Mouse (Mus musculus) heart, embryonic 16.5 days (tissue): ENCODE results near the gene Pafah1b2. TPM values are rescaled to one million over a fixed set of nuclear protein-coding genes. Genes with fewer than 3 reads are reported as not detected.

Experiments used
- ATAC-seq: fragments of 200-750 bp; cut with Nextera tagmentation; replicated peaks from 2 replicates; pipeline ENCODE4 v1.8.0; 2017; ENCODE audit warnings: moderate number of reproducible peaks; ENCODE audit not compliant: insufficient read depth, low FRiP score; ENCODE audit errors: extremely low read depth
- H3K27ac ChIP-seq: fragments of 300-500 bp; sonication (generic); 2 replicates; pipeline ENCODE4 v1.5.1; 2014; ENCODE audit warnings: mild to moderate bottlenecking, low read length, control low read depth, moderate library complexity
- H3K27me3 ChIP-seq: fragments of 300-500 bp; sonication (generic); 2 replicates; pipeline ENCODE4 v1.6.1; 2014; ENCODE audit warnings: low read length, mixed read lengths; ENCODE audit not compliant: control insufficient read depth, insufficient read depth
- H3K36me3 ChIP-seq: fragments of 300-500 bp; sonication (generic); 2 replicates; pipeline ENCODE4 v1.6.1; 2014; ENCODE audit not compliant: control insufficient read depth, insufficient read depth
- H3K4me1 ChIP-seq: fragments of 300-500 bp; sonication (generic); 2 replicates; pipeline ENCODE4 v1.6.1; 2014; ENCODE audit warnings: low read length, mixed read lengths; ENCODE audit not compliant: control insufficient read depth, insufficient read depth
- H3K4me2 ChIP-seq: fragments of 300-500 bp; sonication (generic); 2 replicates; pipeline ENCODE4 v1.6.1; 2014; ENCODE audit warnings: low read depth, mild to moderate bottlenecking, control low read depth, low read length
- H3K4me3 ChIP-seq: fragments of 300-500 bp; sonication (generic); 2 replicates; pipeline ENCODE4 v1.5.1; 2014; ENCODE audit warnings: mild to moderate bottlenecking, control low read depth, low read length
- H3K9ac ChIP-seq: fragments of 300-500 bp; sonication (generic); 2 replicates; pipeline ENCODE4 v1.6.1; 2014; ENCODE audit warnings: low read length, control low read depth
- H3K9me3 ChIP-seq: fragments of 300-500 bp; sonication (generic); replicated peaks from 2 replicates; pipeline ENCODE4 v1.6.1; 2016; ENCODE audit warnings: low read length; ENCODE audit not compliant: control insufficient read depth
- WGBS: fragments of 180-500 bp; shearing (Covaris S2); extraction: QIAGEN DNeasy Blood & Tissue Kit; methylation state at CpG from one replicate; pipeline ENCODE4 v1.1.7; 2014; 5-methylcytosine and 5-hydroxymethylcytosine counted together
- polyA plus RNA-seq: library from polyadenylated mRNA; unstranded; fragments of >200 nt; fragmentation: Nextera tagmentation; extraction: Ambion mirVana; gene quantifications from 2 replicates; pipeline ENCODE4 v1.2.1, GENCODE M21; 2015

Gene Pafah1b2
- polyA plus RNA-seq, 1 experiment from 2014 or later = 131 TPM

- WGBS = 52% methylated on average over 6 of the region's 6 CpGs
- no peak overlapping the region for H3K9ac ChIP-seq
Observed at GRCm38 (mm10) chr9:46030968-46031367, 18.5 kb upstream of the Pafah1b2 start.

GRCm38 (mm10) chr9:46030184-46030583 lies 17.7 kb upstream of the Pafah1b2 start:
- Histone ChIP-seq H3K4me3 (no peak overlapping the region), H3K4me1 (peaks cover 33% of the 10 kb centered on the region), H3K4me2 (no peak overlapping the region), H3K27ac (no peak overlapping the region), H3K9ac (no peak overlapping the region), H3K9me3 (no peaks in the 10 kb centered on the region), H3K36me3 (no peaks in the 10 kb centered on the region), H3K27me3 (no peaks in the 10 kb centered on the region)
- 81% methylated on average over 5 of the region's 5 CpGs for WGBS
- no peak for ATAC-seq

More at GRCm38 (mm10) chr9:46030968-46031367, 18.5 kb upstream of the Pafah1b2 start:
- H3K4me3 ChIP-seq = no peak overlapping the region
- no peaks in the 10 kb centered on the region for H3K9me3 ChIP-seq
- H3K27me3 ChIP-seq = no peaks in the 10 kb centered on the region
- H3K4me1 ChIP-seq = peaks cover 39% of the 10 kb centered on the region
- H3K36me3 ChIP-seq = no peaks in the 10 kb centered on the region
- H3K4me2 ChIP-seq = no peak overlapping the region
- H3K27ac ChIP-seq = peak overlapping the region; percentile 33; the same call in 1 of the 2 replicates
- no peak for ATAC-seq

GRCm38 (mm10) chr9:46029534-46029933 lies 17.0 kb upstream of the Pafah1b2 start:
- no peak for ATAC-seq
- peaks cover 29% of the 10 kb centered on the region for H3K4me1 ChIP-seq
- 63% methylated on average over 6 of the region's 6 CpGs for WGBS
- no peaks in the 10 kb centered on the region for H3K9me3 ChIP-seq
- no peak overlapping the region for H3K4me2 ChIP-seq
- H3K4me3 ChIP-seq = no peak overlapping the region
- no peak overlapping the region for H3K9ac ChIP-seq
- no peaks in the 10 kb centered on the region for H3K36me3 ChIP-seq
- H3K27me3 ChIP-seq = no peaks in the 10 kb centered on the region
- no peak overlapping the region for H3K27ac ChIP-seq

GRCm38 (mm10) chr9:46027994-46028393 lies 15.5 kb upstream of the Pafah1b2 start:
- no peak overlapping the region for H3K4me2 ChIP-seq
- WGBS = 57% methylated on average over 8 of the region's 8 CpGs
- no peak for ATAC-seq

GRCm38 (mm10) chr9:46026058-46026849 lies 13.8 kb upstream of the Pafah1b2 start:
- H3K4me1 ChIP-seq = peaks cover 12% of the 10 kb centered on the region
- no peaks in the 10 kb centered on the region for H3K27me3 ChIP-seq
- no peaks in the 10 kb centered on the region; the same call in 1 of the 2 replicates for H3K36me3 ChIP-seq
- H3K9me3 ChIP-seq = no peaks in the 10 kb centered on the region
- no peak overlapping the region for H3K27ac ChIP-seq
- H3K4me3 ChIP-seq = no peak overlapping the region
- WGBS = 87% methylated on average over 9 of the region's 9 CpGs
- no peak overlapping the region for H3K9ac ChIP-seq
- H3K4me2 ChIP-seq = no peak overlapping the region
- no peak for ATAC-seq

More at GRCm38 (mm10) chr9:46027994-46028393, 15.5 kb upstream of the Pafah1b2 start:
- H3K27me3 ChIP-seq = no peaks in the 10 kb centered on the region
- H3K4me1 ChIP-seq = peaks cover 26% of the 10 kb centered on the region
- H3K9me3 ChIP-seq = no peaks in the 10 kb centered on the region
- H3K36me3 ChIP-seq = no peaks in the 10 kb centered on the region; the same call in 1 of the 2 replicates
- H3K4me3 ChIP-seq = no peak overlapping the region
- H3K27ac ChIP-seq = no peak overlapping the region
- H3K9ac ChIP-seq = no peak overlapping the region

- ATAC-seq = no peak
Observed at GRCm38 (mm10) chr9:46023591-46023990, 11.1 kb upstream of the Pafah1b2 start.

GRCm38 (mm10) chr9:46019975-46020374 lies 7.5 kb upstream of the Pafah1b2 start:
- Histone ChIP-seq H3K27me3 (no peaks in the 10 kb centered on the region), H3K9ac (no peak overlapping the region), H3K27ac (no peak overlapping the region), H3K36me3 (peaks cover 2% of the 10 kb centered on the region; the same call in 1 of the 2 replicates), H3K9me3 (no peaks in the 10 kb centered on the region), H3K4me1 (peaks cover 17% of the 10 kb centered on the region), H3K4me2 (no peak overlapping the region), H3K4me3 (no peak overlapping the region)
- no peak for ATAC-seq
- WGBS = 80% methylated on average over 6 of the region's 6 CpGs

More at GRCm38 (mm10) chr9:46023591-46023990, 11.1 kb upstream of the Pafah1b2 start:
- Histone ChIP-seq H3K4me2 (no peak overlapping the region), H3K4me3 (no peak overlapping the region), H3K9me3 (no peaks in the 10 kb centered on the region), H3K4me1 (no peaks in the 10 kb centered on the region), H3K27ac (no peak overlapping the region), H3K36me3 (peaks cover 2% of the 10 kb centered on the region; the same call in 1 of the 2 replicates), H3K9ac (no peak overlapping the region), H3K27me3 (no peaks in the 10 kb centered on the region)
- WGBS = 94% methylated on average over 11 of the region's 11 CpGs

GRCm38 (mm10) chr9:46018316-46018715 lies 5.8 kb upstream of the Pafah1b2 start:
- H3K9ac ChIP-seq = no peak overlapping the region
- 0 out of 2 replicates have a peak, but pooled peaks cover 2% of the 10 kb centered on the region for H3K36me3 ChIP-seq
- no peaks in the 10 kb centered on the region for H3K27me3 ChIP-seq
- no peak for ATAC-seq
- no peak overlapping the region for H3K4me2 ChIP-seq
- H3K4me3 ChIP-seq = no peak overlapping the region
- H3K4me1 ChIP-seq = peaks cover 29% of the 10 kb centered on the region
- H3K27ac ChIP-seq = no peak overlapping the region
- H3K9me3 ChIP-seq = no peaks in the 10 kb centered on the region
- WGBS = 78% methylated on average over 6 of the region's 6 CpGs

- Histone ChIP-seq H3K4me3 (no peak overlapping the region), H3K27ac (0 out of 2 replicates have a peak overlapping the region, but pooled peaks have one; percentile 7), H3K4me2 (no peak overlapping the region), H3K9me3 (no peaks in the 10 kb centered on the region), H3K36me3 (0 out of 2 replicates have a peak, but pooled peaks cover 2% of the 10 kb centered on the region), H3K9ac (0 out of 2 replicates have a peak overlapping the region, but pooled peaks have one; percentile 4), H3K4me1 (peaks cover 36% of the 10 kb centered on the region), H3K27me3 (no peaks in the 10 kb centered on the region)
- 74% methylated on average over 4 of the region's 4 CpGs for WGBS
- no peak for ATAC-seq
Observed at GRCm38 (mm10) chr9:46016417-46016816, 3.9 kb upstream of the Pafah1b2 start.
